Mouse (Mus musculus) neutrophil, adult 59 days (primary cell): ENCODE measurements around the gene Gm19426. TPM values are rescaled to one million over a fixed set of nuclear protein-coding genes. Genes with fewer than 3 reads are reported as not detected.

ENCODE experiments used
- total RNA-seq, 2 experiments: library from RNA; stranded (reverse); gene quantifications; 1 replicate in 1 of 2; 2 replicates in 1 of 2; pipeline ENCODE4 v1.2.4; 2023

Gene Gm19426
- not detected for total RNA-seq

DNA sequence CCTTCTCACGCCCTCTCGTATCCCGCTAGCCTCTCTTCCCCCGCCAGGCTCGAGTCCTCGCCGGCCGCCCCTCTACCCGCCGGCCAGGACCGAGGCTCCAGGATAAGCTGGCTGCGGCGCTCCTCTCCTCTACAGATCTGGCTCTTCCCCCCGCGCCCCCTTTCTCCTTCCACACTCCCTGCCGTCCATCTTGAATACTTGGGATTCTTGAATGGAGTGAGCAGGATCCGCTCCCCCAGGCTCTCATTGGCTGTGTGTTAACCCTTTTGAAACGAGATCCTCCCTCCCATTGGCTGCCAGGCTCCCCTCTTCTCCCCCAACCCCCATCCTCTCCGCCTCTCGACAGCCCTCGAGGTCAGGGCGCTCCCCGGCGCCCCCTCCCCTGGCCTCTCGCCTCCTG is at the start of gene Gm19426:
Gene Gm19426, minus strand, starts transcription at position 95 of the 400 bp plus-strand sequence.

DNA sequence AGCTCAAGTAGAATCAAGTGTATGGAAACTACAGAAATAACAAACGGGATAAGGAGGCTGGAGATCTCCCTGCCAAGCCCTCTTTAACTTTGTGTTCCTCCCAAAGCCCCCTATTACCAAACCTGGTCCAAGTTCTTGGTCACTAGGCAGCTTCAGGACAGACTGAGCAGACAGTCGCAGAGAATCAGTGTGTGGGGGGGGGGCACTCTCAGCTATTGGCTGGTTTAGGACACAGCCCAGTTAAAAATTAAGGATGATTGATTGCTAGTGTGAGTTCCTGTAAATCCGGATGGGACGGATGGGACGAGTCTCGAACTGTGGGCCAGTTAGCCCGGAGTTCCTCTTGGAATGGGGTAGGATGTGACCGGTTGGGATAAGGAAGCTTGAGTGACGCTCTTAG is 31.8 kb upstream of the Gm19426 start, which contains the start of gene Serping1:
Gene Serping1, minus strand, starts transcription at position 204 of the 400 bp plus-strand sequence.

DNA sequence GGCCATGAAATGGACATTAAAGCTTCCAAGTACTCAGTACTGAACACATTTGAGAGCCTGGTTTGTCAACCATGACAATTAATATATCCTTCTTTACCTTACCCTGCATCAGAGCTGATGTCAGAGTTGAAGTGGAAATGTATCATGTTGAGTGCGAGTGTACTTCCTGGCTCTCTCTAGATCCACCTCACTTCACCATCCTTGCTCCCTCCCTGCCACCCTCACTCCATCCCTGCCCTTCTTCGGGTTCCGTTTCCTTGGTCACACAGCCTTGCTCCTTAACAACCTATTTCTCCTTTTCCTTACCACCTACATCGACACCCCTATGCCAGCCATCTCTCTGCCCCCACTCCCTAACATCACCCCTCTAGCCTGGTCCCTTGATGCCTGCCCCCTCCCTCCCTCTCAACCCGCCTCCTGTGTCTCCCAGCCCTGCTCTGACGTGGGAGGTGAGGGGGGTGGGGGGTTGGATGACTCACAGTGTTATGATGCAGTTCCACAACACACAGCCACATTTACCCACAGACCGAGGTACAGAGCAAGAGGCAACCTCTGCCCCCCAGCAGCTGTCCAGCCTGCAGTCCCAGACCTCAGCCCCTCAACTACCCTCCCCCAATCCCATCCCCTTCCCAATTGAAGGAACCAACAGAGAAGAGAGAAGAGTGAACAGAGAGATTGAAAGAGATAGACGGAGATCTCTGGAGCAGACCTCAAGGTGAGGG is 9.7 kb downstream of the Gm19426 start, which contains the start of gene Ypel4:
Gene Ypel4, plus strand, starts transcription at position 480 of the 722 bp plus-strand sequence.

DNA sequence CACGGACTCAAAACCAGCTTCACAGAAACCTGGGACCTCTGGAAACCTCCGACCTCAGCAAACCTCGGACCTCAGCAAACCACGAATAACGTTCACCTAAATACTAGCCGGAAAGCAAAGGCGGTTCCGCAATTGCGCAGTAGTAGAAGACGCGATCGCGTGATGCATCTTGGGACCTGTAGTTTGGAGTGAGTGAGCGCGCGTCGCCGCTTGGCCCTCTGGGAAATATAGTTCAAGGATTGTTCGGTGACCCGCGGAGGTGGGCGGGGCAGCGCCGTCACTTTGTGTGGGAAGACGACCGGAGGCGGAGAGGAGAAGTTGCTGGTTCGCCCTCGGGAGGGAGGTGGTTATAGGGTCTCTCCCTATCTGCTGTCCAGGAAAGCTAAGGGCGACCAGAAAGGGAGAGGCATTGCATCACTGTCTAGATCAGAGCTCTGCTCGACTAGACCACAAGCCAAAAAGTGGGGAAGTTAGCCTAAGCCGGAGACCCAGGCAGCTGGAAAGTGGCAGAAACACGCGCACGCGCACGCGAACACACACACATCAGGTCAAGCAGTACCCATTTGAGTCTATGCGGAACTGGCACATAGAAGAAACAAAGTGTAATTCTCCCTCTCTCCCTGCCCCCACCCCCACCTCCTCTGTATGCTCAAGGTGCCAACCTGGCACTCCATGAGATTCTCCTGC is 16.1 kb downstream of the Gm19426 start, which contains the start of gene Clp1:
Gene Clp1, minus strand, starts transcription at position 179 of the 687 bp plus-strand sequence.

DNA sequence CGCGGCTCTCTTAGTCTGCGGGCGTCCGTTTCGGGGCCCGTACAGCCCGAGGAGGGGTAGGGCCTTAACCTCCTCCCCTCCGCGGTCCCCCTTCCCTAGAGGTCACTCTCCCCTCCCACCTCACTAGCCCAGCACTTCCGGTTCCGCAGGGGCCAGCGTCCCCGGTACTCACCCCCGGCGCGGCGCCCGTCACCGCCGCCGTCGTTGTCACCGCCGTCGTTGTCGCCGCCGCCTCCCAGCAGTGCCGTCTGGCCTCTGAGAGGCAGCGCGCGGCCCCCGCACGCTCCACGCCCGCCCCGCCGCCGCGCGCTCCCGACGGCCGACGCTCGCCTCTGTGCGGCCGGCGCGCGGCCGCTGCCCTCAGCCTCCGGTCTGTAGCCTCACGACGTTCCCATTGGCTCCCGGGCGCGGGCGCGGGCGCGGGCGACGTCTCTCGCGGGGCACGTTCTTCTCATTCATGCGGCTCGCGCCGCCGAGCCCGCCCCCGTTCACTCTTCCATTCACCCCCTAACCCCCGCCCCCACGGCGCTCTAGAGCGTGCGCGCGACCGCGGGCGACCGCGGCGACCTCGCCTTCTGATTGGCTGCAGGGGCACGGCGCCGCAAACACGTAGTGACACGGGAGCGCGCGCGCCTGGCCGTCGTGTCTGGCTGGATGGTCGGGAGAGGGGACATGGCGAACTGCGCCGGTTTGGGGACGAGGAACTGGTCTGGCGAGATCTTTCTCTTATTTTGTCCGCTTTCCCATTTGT is 28.5 kb downstream of the Gm19426 start, which contains the start of gene Zdhhc5:
Gene Zdhhc5, minus strand, starts transcription at position 370 of the 751 bp plus-strand sequence.

Other genes with a start within 250 kb of the Gm19426 start
- gene Ctnnd1, start 92.9 kb downstream of the Gm19426 start, total RNA-seq, result 10 to 100 TPM; 13.6 to 20.2 TPM
- not detected for gene Btbd18, start 84.6 kb downstream of the Gm19426 start, total RNA-seq
- gene Selenoh, start 72.9 kb downstream of the Gm19426 start, total RNA-seq, result 10 to 100 TPM; 33.9 to 48.3 TPM
- not detected for gene Gm28635, start 65.6 kb downstream of the Gm19426 start, total RNA-seq
- gene Med19, start 65.3 kb downstream of the Gm19426 start, total RNA-seq, result 1 to 10 TPM; 8.7 to 9.4 TPM
- 10 to 100 TPM; 16.0 to 17.0 TPM for gene Tmx2, start 64.5 kb downstream of the Gm19426 start, total RNA-seq
- 10 to 100 TPM; 39.0 TPM for gene Zdhhc5, start 28.5 kb downstream of the Gm19426 start, total RNA-seq
- gene Clp1, start 16.3 kb downstream of the Gm19426 start, total RNA-seq, result 10 to 100 TPM; 16.4 to 22.9 TPM
- 1 to 10 TPM; 2.1 to 2.3 TPM for gene Ypel4, start 9.6 kb downstream of the Gm19426 start, total RNA-seq
- under 1 TPM; 0.20 to 0.90 TPM for gene Serping1, start 31.8 kb upstream of the Gm19426 start, total RNA-seq
- 10 to 100 TPM; 21.7 to 29.5 TPM for gene Ube2l6, start 55.2 kb upstream of the Gm19426 start, total RNA-seq
- gene Smtnl1, start 79.0 kb upstream of the Gm19426 start, total RNA-seq, result under 1 TPM in 1 of 2 experiments, not detected in 1; 0.35 TPM
- gene Timm10, start 83.3 kb upstream of the Gm19426 start, total RNA-seq, result 1 to 10 TPM; 5.6 to 7.0 TPM
- gene Slc43a1, start 95.2 kb upstream of the Gm19426 start, total RNA-seq, result 10 to 100 TPM in 1 of 2 experiments, 1 to 10 TPM in 1; 6.7 to 11.0 TPM
- not detected for gene Rtn4rl2, start 143.1 kb upstream of the Gm19426 start, total RNA-seq
- 10 to 100 TPM; 38.7 to 54.8 TPM for gene Slc43a3, start 192.9 kb upstream of the Gm19426 start, total RNA-seq
- gene Prg2, start 236.8 kb upstream of the Gm19426 start, total RNA-seq, result 100 to 1,000 TPM; 120 to 419 TPM
- 10 to 100 TPM in 1 of 2 experiments, 1 to 10 TPM in 1; 6.6 to 27.0 TPM for gene Prg3, start 244.6 kb upstream of the Gm19426 start, total RNA-seq